Mouse (Mus musculus) left cerebral cortex, postnatal 36 days (tissue): Measurements from ENCODE around the gene Elk3. TPM values are rescaled to one million over a fixed set of nuclear protein-coding genes. Genes with fewer than 3 reads are reported as not detected.

Experiments
- DNase-seq, 2 experiments: peaks; one replicate each; pipeline ENCODE4 v3.0.0; 2021 to 2022; ENCODE audit warnings: low spot score in 2 of 2, mixed read lengths in 1 of 2
- intact Hi-C: fragments of 180-260 bp; cut with DNase I; formaldehyde crosslinking; loops from one replicate; pipeline ENCODE4 v1.15.1; 2025
- total RNA-seq, 2 experiments: library from RNA; stranded (reverse); gene quantifications; 2 replicates each; pipeline ENCODE4 v1.2.3; 2021

Elk3 gene
- total RNA-seq, 2 experiments from 2014 or later: 9.4 to 11.4 TPM

DNA sequence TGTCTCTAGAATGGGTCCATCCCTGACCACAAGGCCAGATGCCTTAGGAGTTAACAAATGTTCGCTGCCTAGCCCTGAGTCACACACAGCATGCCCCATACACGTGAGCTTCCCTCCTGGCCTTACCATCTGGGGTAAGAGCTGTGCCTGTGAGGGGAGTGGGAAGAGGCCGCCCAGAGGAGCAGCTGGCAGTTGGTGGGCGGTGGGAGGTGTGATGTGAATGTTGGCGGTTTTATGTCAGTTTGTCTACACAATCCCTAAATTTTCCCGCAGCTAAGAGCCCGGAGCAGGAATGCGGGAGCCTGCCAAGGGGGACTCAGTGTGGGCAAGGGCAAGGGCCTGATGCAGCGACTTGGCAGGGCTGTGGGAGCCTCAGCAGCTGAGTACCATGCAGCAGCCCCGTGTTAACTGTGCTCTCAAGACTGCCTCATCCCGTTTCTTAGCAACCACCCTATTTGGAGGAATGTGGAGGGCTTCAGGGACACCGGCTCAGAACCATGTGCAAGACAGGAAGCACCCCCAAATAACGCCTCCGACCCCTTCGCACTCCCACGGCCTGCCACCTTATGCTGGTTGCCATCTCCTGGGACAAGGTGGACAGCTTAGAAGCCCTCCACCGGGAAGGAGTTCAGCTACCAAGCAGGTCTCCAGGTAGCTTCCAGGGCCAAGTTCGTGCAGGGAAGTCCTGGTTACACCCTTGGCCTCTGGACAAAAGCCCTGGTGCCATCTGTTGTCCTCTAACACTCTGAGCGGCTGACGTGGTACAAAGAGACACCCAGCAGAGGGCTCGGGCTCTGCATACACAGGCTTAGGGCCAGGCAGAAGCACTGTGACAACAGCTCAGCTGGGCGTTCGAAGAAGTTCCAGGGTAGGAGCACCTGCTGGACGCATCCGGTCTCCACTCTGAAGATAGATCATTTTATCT lies 35.5 kb downstream of the Elk3 start:
- intact Hi-C loops: loop anchor here (2.0 to 10.0 kb wide), 3 partner anchors 15 to 201 kb away; partner anchors contain the start of gene Cdk17
- DNase-seq: peak; percentile 93 to 94

DNA sequence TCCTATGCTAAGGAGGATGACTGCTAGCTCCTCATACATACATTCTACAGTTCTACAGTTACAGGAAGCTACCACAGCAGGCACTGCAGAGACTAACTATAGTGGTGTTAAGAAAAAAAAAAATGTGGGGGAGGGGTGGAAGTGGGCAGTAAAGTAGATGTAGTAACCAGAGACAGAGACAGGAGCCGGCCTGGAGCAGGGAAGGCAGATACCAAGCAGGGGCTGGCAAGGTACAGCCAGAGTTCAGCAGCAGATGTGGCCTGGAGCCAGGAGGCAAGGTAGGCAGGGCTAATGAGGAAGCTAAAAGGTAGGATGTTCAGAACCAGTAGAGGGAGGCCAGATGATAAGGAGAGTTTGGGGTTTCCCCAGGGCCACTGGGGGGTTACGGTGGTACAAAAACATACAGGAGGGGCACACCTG lies 36.6 kb downstream of the Elk3 start:
- no peak for DNase-seq
- intact Hi-C loops: loop anchor here (2.0 to 10.0 kb wide), 2 partner anchors 13 to 199 kb away; no protein-coding TSS in a partner anchor

DNA sequence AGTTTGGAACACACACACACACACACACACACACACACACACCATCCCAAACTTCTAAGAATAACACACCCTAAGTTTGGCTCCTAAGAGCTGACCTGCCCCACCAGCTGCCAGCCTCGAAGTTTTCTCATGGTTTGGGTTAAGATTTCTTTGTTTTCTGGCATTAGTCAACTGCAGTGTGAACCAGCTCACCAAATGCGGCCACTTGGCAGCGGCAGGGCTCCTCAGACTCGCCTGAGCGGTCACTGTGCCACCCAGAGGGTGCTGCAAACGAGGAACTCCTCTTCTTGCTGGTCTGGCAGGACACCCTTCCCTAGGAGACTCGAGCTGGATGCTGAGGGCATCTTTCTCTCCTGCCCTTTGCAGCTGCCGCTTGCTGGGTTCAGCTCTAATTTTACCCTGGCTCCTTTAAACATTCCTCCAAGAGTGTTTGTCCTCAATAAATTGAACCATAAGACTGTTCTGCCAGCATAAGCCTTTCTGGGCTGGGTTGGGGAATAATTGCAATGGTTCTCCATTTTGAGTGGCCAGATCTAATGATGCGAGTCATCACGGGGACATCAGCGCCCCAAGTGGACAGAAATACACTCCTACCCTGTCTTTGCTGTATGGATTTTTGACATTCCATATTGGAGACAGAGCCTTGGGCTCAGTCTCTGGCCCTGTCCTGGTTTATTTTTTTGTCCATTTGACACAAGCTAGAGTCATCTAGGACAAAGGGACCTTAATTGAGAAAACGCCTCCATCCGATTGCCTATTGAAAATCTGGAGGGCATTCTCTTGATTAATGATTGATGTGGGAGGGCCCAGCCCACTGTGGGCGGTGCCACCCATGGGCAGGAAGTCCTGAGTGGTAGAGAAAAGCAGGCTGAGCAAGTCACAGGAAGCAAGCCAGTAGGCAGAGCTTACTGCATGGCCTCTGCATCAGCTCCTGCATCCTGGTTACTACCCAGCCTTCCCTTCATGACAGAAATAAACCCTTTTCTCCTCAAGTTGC lies 37.7 kb downstream of the Elk3 start:
- no peak for DNase-seq
- intact Hi-C loops: loop anchor here (10.0 kb wide), 1 partner anchor 198 kb away; no protein-coding TSS in a partner anchor

GRCm38 (mm10) chr10:93271831-93272230 lies 39.1 kb downstream of the Elk3 start:
- intact Hi-C loops: loop anchor here (10.0 kb wide), 1 partner anchor 197 kb away; no protein-coding TSS in a partner anchor
- no peak for DNase-seq

DNA sequence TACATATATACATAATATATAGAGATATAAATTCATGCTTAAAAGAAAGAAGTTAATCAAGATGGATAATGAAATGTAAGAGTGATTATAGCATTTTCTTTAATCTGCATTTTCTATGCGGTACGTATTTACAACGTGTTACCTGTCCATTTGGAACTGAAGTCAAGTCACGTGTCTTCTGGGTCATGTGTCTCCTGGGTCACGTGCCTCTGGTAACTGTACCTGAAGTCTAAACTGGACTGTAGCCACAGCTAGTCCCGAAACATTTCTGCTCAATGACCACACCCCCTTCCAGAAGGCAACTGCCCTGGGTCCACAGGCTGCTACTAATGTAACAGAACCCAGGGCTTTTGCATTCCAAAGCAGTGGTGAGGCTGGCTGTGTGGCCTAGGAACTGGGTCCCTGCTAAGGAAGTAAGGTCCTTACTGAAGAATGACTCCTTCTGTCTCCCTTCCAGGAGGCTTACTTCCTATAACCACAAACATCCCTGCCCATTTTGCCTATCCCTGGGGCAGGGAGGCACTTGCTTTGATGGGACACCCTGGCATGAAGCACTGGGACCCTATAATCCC lies 40.0 kb downstream of the Elk3 start:
- no peak for DNase-seq
- intact Hi-C loops: loop anchor here (10.0 kb wide), 1 partner anchor 196 kb away; no protein-coding TSS in a partner anchor

- intact Hi-C loops: loop anchor here (10.0 kb wide), 1 partner anchor 195 kb away; no protein-coding TSS in a partner anchor
- no peak for DNase-seq
Measured at GRCm38 (mm10) chr10:93269744-93270143, 41.2 kb downstream of the Elk3 start.

- DNase-seq: no peak
- intact Hi-C loops: no loop called here
Measured at GRCm38 (mm10) chr10:93268339-93268738, 42.6 kb downstream of the Elk3 start.

- no peak for DNase-seq
Measured at GRCm38 (mm10) chr10:93267509-93267908, 43.4 kb downstream of the Elk3 start.

GRCm38 (mm10) chr10:93266521-93266920 lies 44.4 kb downstream of the Elk3 start:
- intact Hi-C loops: no loop called here
- DNase-seq: no peak

More at GRCm38 (mm10) chr10:93267509-93267908, 43.4 kb downstream of the Elk3 start:
- intact Hi-C loops: no loop called here

GRCm38 (mm10) chr10:93265833-93266232 lies 45.1 kb downstream of the Elk3 start:
- DNase-seq: no peak
- intact Hi-C loops: no loop called here

- no peak for DNase-seq
Measured at GRCm38 (mm10) chr10:93264001-93264400, 46.9 kb downstream of the Elk3 start.

DNA sequence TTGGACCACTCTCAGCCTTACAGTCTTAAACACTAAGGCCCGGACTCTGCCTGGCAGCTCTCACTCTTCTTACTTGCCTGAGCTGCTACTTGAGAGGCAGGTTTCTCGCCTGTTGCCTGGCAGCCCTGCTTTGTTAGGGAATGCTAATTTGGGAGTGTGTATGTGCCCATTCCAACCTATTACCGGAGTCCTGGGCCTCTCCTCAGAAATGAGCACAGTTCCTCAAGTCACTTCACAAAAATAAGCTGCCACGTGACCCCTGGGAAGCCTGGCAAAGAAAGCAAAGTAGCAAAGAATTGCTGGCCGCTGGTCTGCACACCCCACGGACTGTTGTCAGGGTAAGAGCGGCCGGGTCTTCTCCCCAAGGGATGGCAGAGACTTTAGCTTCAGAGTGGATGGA lies 47.5 kb downstream of the Elk3 start:
- intact Hi-C loops: no loop called here
- no peak for DNase-seq

More at GRCm38 (mm10) chr10:93264001-93264400, 46.9 kb downstream of the Elk3 start:
- intact Hi-C loops: no loop called here

DNA sequence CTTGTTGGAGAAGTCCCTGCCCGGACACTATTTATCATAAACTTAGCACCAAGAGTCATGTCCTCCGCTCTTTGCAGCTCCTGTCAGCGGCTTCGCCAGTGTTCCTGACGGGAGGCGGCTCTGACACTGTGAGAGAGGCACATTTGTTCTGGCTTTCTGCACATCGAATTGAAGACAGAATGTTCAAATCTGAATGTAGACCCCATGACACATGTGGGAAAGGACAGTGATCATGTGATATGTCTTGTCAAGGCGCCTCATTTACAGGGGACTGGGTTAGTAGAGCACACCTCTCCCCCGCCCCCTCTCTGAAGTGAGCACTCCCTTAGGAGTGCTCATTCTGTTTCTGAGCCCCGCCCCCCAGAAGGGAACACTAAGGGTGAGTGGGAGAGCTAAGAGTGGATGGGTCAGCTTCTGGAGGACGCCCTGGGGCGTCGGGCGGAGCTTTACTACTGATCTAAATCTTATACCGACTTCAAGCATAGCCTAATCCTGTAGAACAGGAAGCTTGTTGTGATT lies 48.9 kb downstream of the Elk3 start:
- intact Hi-C loops: loop anchor here (2.0 kb wide), 1 partner anchor 13 kb away; no protein-coding TSS in a partner anchor
- no peak for DNase-seq

DNA sequence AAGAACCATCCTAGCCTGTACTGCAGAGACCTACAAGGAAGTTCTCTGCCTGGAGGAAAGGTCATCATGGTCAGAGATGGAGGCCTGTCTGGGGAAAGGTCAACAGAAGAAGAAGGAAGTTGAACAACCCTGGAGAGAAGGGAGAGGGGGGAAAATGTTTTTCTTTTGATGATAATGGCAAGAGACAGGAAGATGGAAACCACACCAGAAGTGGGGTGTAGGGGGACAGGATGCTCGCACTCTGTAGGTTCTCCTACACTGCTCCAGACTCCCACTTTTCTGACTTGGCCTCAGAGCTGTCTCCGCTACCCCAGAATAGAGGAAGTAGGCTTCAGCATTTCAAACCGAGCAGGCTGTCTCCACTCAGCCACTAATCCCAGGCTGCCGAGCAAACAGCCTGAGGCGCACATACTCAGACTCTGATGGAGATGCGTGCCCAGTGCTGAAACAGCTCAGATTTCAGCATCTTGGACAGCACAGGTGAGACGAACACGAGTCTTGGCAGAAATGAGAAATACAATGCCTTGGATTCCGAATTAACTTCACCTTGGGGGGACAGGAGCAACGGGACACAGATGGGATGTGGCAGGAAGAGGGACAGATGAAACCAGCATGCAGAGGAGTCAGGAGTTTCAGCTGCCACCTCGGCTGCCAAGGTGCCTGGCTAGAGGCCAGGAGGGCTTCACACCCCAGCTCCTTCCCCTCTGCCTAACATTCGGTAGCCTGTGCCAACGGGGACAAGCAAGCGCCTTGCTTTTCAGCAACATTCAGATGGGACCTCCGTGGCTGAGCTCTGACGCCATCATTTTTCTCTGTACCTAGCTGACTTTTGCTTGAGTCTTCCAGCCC lies 49.6 kb downstream of the Elk3 start:
- peak in 1 of 2 experiments; percentile 61 for DNase-seq
- intact Hi-C loops: loop anchor here (2.0 kb wide), 1 partner anchor 13 kb away; no protein-coding TSS in a partner anchor

DNA sequence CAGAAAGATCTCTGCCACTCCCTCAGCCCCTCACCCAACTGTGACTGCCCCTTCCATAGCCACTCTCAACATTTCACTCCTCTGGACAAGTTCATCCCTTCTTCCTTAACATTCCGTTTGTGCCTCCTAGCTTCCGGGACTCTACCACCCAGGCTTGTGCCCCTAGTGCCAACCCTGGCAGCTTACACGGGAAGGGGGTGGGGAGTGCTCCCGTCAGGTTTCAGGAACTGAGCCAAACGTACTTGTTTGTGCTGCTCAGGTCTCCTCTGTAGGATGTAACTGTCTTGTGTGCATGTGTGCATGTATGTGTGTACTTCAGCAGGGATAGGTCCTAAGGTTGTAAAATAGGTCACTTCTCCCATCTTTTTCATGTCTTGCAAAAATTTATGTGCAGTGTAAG lies 51.1 kb downstream of the Elk3 start:
- no peak for DNase-seq

DNA sequence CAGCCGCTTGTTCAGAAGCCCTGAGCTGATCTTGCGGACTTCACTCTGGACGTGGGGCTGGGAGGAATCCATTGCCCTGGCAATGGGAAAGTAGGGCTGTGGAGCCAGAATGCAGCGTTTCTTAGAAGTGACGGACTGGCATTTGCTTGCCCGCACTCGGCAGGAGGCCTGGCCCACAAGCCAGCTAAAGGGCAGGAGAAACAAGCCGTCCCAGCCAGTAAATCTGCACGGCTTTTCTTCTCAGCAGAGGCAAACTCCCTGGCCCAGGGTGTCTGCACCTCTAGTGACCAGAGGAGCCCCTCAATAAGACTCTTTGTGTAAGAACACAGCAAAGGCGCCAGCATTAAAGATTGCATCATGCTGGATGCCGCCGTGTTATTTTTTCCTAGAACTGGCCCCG lies 55.6 kb downstream of the Elk3 start:
- DNase-seq: no peak
- intact Hi-C loops: no loop called here

More for the DNA sequence above, 51.1 kb downstream of the Elk3 start:
- intact Hi-C loops: loop anchor here (2.0 kb wide), 1 partner anchor 15 kb away; no protein-coding TSS in a partner anchor

DNA sequence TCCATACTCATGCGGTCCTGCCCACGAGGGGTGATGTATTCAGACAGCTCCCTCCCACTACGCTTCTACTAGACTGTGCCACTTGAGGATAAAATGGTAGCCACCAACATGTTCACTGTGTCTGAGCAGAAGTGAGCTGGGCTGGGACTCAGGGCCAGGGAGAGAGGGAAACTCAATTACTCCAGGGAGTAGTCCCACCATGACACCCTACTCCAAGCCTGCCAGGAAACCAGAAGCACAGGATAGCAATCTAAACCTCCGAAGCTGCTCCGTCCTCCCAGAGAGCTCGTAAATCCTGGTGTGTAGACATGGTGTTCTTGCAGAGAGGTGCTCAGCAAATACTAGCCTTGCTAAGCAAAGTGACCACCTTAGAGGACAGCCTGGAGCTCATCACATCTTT lies 57.8 kb downstream of the Elk3 start:
- intact Hi-C loops: no loop called here
- DNase-seq: peak in 1 of 2 experiments; percentile 10

GRCm38 (mm10) chr10:93252661-93253060 lies 58.3 kb downstream of the Elk3 start:
- intact Hi-C loops: no loop called here

More at GRCm38 (mm10) chr10:93252661-93253060, 58.3 kb downstream of the Elk3 start:
- DNase-seq: peak in 1 of 2 experiments; percentile 4
